Mouse (Mus musculus) lung, postnatal 0 days (tissue): ENCODE measurements around the gene 2410004B18Rik.

Experiments
- CTCF ChIP-seq: IDR thresholded peaks from 2 replicates; pipeline ENCODE4 v1.5.1; 2016; ENCODE audit warnings: antibody characterized with exemption, mild to moderate bottlenecking
- EP300 ChIP-seq: IDR thresholded peaks from 2 replicates; pipeline ENCODE4 v1.6.1; 2016; ENCODE audit warnings: antibody characterized with exemption, mild to moderate bottlenecking, control low read depth

DNA sequence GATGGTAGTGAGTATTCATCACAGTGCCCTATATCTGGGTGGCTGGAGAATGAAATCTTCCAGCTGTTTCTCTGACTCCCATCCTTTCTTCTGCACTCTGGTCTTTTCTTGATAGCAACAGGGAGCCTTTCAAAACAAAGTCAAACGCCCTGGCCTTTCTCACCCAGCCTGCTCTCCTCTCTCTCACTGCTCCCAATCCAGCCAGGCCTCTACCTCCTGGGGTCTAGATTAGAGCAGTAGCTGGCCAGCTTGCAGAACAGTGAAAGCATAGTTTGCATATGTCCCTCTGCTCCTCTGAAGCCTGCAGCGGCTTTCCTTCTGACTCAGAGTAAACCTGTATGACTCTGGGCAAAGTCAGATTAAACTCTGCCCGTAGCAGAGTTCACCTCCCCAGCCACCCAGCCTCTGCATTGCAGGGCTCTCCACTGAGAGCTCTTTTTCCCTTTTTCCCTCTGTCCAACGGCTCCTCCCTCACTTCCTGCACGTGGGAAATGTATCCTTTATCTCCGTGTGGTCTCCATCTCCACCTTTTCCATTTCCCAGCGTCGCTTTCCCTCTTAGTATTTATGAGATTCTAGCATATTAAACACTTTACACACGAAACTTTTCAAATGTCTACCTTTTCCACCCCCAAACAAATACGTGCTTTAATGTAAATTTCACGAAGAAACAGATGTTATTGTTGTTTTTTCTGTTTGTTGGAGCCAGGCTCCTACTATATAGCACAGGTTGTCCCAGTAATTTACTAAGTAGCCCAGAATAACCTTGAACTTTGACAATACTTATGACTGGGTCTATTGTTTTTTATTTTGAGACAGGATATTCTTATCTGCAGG, 15.6 kb upstream of the 2410004B18Rik start, which contains the start of gene Bcl10:
- TF ChIP-seq CTCF (no peak), EP300 (no peak)
